Mouse (Mus musculus) forebrain, embryonic 16.5 days (tissue): ENCODE measurements around the gene Gm45062. TPM values are rescaled to one million over a fixed set of nuclear protein-coding genes. Genes with fewer than 3 reads are reported as not detected.
A peak's percentile ranks its signal among the peaks of the same experiment; 100 is the strongest.

Source experiments
- ATAC-seq: fragments of 200-750 bp; cut with Nextera tagmentation; 2 replicates; pipeline ENCODE4 v1.8.0; 2017; ENCODE audit warnings: mild to moderate bottlenecking, moderate library complexity
- H3K27ac ChIP-seq: fragments of 300-500 bp; sonication (generic); 2 replicates; pipeline ENCODE4 v1.5.1; 2014; ENCODE audit warnings: low read length, control low read depth
- H3K27me3 ChIP-seq: fragments of 300-500 bp; sonication (generic); replicated peaks from 2 replicates; pipeline ENCODE4 v1.6.1; 2014; ENCODE audit warnings: low read length; ENCODE audit not compliant: control insufficient read depth, insufficient read depth
- H3K36me3 ChIP-seq: fragments of 300-500 bp; sonication (generic); 2 replicates; pipeline ENCODE4 v1.6.1; 2014; ENCODE audit not compliant: control insufficient read depth, insufficient read depth
- H3K4me1 ChIP-seq: fragments of 300-500 bp; sonication (generic); replicated peaks from 2 replicates; pipeline ENCODE4 v1.6.1; 2014; ENCODE audit warnings: low read length; ENCODE audit not compliant: control insufficient read depth, insufficient read depth
- H3K4me2 ChIP-seq: fragments of 300-500 bp; sonication (generic); 2 replicates; pipeline ENCODE4 v1.6.1; 2014; ENCODE audit warnings: mild to moderate bottlenecking, low read length, control low read depth
- H3K4me3 ChIP-seq: fragments of 300-500 bp; sonication (generic); replicated peaks from 2 replicates; pipeline ENCODE4 v1.5.1; 2014; ENCODE audit warnings: mild to moderate bottlenecking, low read length, control low read depth
- H3K9ac ChIP-seq: fragments of 300-500 bp; sonication (generic); replicated peaks from 2 replicates; pipeline ENCODE4 v1.6.1; 2014; ENCODE audit warnings: low read depth, low read length, control low read depth
- H3K9me3 ChIP-seq: fragments of 300-500 bp; sonication (generic); 2 replicates; pipeline ENCODE4 v1.6.1; 2016; ENCODE audit warnings: low read length; ENCODE audit not compliant: control insufficient read depth
- WGBS: fragments of 180-500 bp; shearing (Covaris S2); extraction: QIAGEN DNeasy Blood & Tissue Kit; methylation state at CpG from one replicate; pipeline ENCODE4 v1.1.7; 2014; 5-methylcytosine and 5-hydroxymethylcytosine counted together
- polyA plus RNA-seq: library from polyadenylated mRNA; unstranded; fragments of >200 nt; fragmentation: Nextera tagmentation; extraction: Ambion mirVana; gene quantifications from 2 replicates; pipeline ENCODE4 v1.2.1, GENCODE M21; 2015

Gm45062 gene
- polyA plus RNA-seq: 24.3 and 29.3 TPM in 2 replicates

GRCm38 (mm10) chr6:8259004-8259666, at the start of gene Gm45062, which contains the start of the genes Rpa3 and Umad1:
Gm45062 (plus strand) TSS chr6:8259450.
Rpa3 (minus strand) TSS chr6:8259173.
Umad1 (plus strand) TSS chr6:8259288.
- Histone ChIP-seq H3K4me3 (peak within 1 kb of the TSS; percentile 81), H3K27me3 (no peaks in the 10 kb centered on the region), H3K27ac (peak within 1 kb of the TSS; percentile 80), H3K9me3 (no peaks in the 10 kb centered on the region), H3K9ac (peak within 1 kb of the TSS; percentile 80), H3K4me1 (peaks cover 15% of the 10 kb centered on the region), H3K36me3 (no peaks in the 10 kb centered on the region), H3K4me2 (peak within 1 kb of the TSS; percentile 90)
- WGBS: under 1% methylated on average over 64 of the region's 64 CpGs
- ATAC-seq: peak; percentile 100

DNA sequence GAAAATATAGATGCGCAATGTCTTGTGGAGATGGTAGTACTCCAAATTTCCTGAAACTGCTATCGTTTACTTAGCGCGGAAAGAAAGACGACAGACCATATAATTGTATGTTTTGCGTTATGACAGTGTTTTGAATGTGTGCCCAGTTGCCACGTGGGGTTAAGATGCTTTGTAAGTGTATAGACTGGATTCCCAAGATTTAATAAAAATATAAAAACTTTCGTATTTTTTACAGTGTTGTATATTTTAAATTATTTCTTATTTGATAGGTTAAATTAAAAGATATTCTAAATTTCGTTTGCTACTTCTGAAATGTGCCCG, 49.4 kb upstream of the Gm45062 start:
- Histone ChIP-seq H3K27ac (peak overlapping the region; percentile 90; the same call in 1 of the 2 replicates), H3K9me3 (no peaks in the 10 kb centered on the region), H3K27me3 (no peaks in the 10 kb centered on the region), H3K4me1 (peaks cover 8% of the 10 kb centered on the region), H3K4me3 (peak overlapping the region; percentile 94), H3K36me3 (peaks cover 3% of the 10 kb centered on the region), H3K4me2 (peak overlapping the region; percentile 55), H3K9ac (peak overlapping the region; percentile 94)
- 12% methylated on average over 10 of the region's 10 CpGs for WGBS
- ATAC-seq: peak; percentile 0; the same call in 1 of the 2 replicates

DNA sequence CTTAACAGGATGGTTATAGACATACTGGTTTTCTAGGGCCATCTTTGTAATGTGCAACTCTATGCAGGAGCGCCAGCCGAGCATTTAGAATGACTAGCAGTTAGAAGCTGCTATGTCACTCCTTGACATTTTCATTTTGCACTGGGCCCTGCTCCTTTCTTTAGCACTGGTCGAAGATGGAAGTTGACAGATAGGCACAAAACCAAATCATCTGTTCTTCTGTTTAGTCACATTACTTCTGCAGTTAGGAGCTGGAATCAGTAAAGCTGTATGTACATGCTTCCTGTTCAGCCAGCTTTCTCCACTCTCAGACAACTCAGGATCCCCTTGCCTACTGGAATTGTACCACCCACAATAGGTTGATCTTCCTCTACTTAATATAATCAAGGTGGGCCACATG, 48.6 kb upstream of the Gm45062 start:
- Histone ChIP-seq H3K27me3 (no peaks in the 10 kb centered on the region), H3K36me3 (peaks cover 4% of the 10 kb centered on the region), H3K4me2 (peak overlapping the region; percentile 55), H3K4me1 (peaks cover 8% of the 10 kb centered on the region), H3K9ac (no peak overlapping the region), H3K4me3 (no peak overlapping the region), H3K27ac (no peak overlapping the region), H3K9me3 (no peaks in the 10 kb centered on the region)
- ATAC-seq: no peak
- 95% methylated on average over 3 of the region's 3 CpGs for WGBS

DNA sequence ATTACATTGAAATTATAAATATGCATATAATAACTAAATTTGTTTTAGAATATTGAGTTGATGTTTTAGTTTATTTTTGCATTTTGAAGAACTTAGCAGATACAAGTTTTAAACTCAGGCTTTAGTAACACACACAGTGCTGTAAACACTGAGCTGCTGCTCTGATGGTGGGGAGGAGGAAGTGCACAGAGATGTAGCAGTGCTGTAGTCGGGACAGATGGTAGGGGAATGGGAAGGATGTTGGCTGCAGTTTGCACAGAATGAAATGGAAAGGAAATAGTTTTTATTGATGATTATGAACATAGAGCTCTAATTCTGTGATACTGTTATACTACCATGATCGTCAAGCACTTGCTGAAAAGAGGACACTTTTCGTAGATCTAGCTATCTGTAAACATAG, 32.2 kb upstream of the Gm45062 start:
- Histone ChIP-seq H3K4me3 (no peak overlapping the region), H3K9ac (no peak overlapping the region), H3K36me3 (peaks cover 5% of the 10 kb centered on the region), H3K27me3 (no peaks in the 10 kb centered on the region), H3K9me3 (no peaks in the 10 kb centered on the region), H3K27ac (no peak overlapping the region), H3K4me2 (no peak overlapping the region), H3K4me1 (no peaks in the 10 kb centered on the region)
- peak; percentile 62; the same call in 1 of the 2 replicates for ATAC-seq
- 83% methylated on average over 3 of the region's 3 CpGs for WGBS

- Histone ChIP-seq H3K4me3 (no peak overlapping the region), H3K27me3 (no peaks in the 10 kb centered on the region), H3K4me2 (no peak overlapping the region), H3K36me3 (peaks cover 7% of the 10 kb centered on the region), H3K4me1 (no peaks in the 10 kb centered on the region), H3K27ac (no peak overlapping the region), H3K9me3 (no peaks in the 10 kb centered on the region), H3K9ac (no peak overlapping the region)
- 92% methylated on average over 3 of the region's 3 CpGs for WGBS
- ATAC-seq: no peak
These were observed 30.7 kb upstream of the Gm45062 start for GRCm38 (mm10) chr6:8228596-8228995.

GRCm38 (mm10) chr6:8258316-8258715, 934 bp upstream of the Gm45062 start:
- Histone ChIP-seq H3K27me3 (no peaks in the 10 kb centered on the region), H3K9me3 (no peaks in the 10 kb centered on the region), H3K9ac (peak overlapping the region; percentile 80), H3K4me2 (peak overlapping the region; percentile 85), H3K36me3 (no peaks in the 10 kb centered on the region), H3K27ac (peak overlapping the region; percentile 80), H3K4me1 (peaks cover 15% of the 10 kb centered on the region), H3K4me3 (peak overlapping the region; percentile 81)
- no peak for ATAC-seq
- 8% methylated on average over 6 of the region's 6 CpGs for WGBS

GRCm38 (mm10) chr6:8259667-8260044, 406 bp downstream of the Gm45062 start:
- Histone ChIP-seq H3K27me3 (no peaks in the 10 kb centered on the region), H3K4me2 (peak overlapping the region; percentile 90), H3K4me1 (peaks cover 15% of the 10 kb centered on the region), H3K4me3 (peak overlapping the region; percentile 81), H3K9me3 (no peaks in the 10 kb centered on the region), H3K27ac (peak overlapping the region; percentile 75), H3K36me3 (no peaks in the 10 kb centered on the region), H3K9ac (peak overlapping the region; percentile 76)
- no peak for ATAC-seq
- under 1% methylated on average over 8 of the region's 8 CpGs for WGBS

- no peak overlapping the region for H3K9ac ChIP-seq
- H3K4me1 ChIP-seq: no peaks in the 10 kb centered on the region; the same call in 1 of the 2 replicates
- no peak for ATAC-seq
- no peak overlapping the region for H3K4me2 ChIP-seq
- 89% methylated on average over 3 of the region's 3 CpGs for WGBS
- H3K4me3 ChIP-seq: no peak overlapping the region
- no peaks in the 10 kb centered on the region for H3K9me3 ChIP-seq
- no peak overlapping the region for H3K27ac ChIP-seq
- no peaks in the 10 kb centered on the region for H3K27me3 ChIP-seq
- H3K36me3 ChIP-seq: no peaks in the 10 kb centered on the region
These were observed 11.8 kb downstream of the Gm45062 start for GRCm38 (mm10) chr6:8271047-8271446.

DNA sequence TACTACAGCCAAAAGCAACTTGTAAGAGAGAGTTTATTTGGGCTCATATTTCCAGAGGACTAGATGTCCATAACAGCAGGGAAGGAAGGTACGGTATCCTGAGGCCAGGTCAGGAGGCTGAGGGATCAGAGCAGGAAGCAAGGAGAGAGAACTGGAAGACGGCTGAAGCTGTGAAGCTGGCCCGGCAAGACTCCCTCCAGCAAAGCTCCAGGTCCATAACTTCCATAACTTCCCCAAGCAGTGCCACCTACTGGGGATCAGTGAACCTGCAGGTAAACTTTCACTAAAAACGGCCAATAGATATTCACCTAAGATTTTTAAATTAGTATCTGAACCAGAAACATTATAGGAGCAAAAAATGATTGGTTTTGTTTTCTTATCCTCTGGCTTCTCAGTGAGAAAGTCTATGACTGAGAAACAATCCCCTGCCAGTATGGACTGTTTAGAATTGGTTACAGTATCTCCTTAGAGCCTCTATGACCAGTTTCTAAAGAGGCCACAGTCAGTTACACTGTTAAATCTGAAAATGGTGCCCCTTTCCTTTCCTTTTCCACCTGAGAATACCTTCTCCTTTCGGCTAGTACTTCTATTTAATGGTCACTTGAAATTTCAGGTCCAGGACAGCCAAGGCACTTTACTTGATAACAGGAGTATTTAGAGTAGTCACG, 15.3 kb downstream of the Gm45062 start:
- no peak overlapping the region for H3K4me3 ChIP-seq
- H3K36me3 ChIP-seq: no peaks in the 10 kb centered on the region
- no peak overlapping the region for H3K27ac ChIP-seq
- H3K4me1 ChIP-seq: no peaks in the 10 kb centered on the region; the same call in 1 of the 2 replicates
- H3K9ac ChIP-seq: no peak overlapping the region
- H3K9me3 ChIP-seq: 0 out of 2 replicates have a peak, but pooled peaks cover 2% of the 10 kb centered on the region
- 33% methylated on average over 6 of the region's 6 CpGs for WGBS
- peak; percentile 58 for ATAC-seq
- no peak overlapping the region for H3K4me2 ChIP-seq
- H3K27me3 ChIP-seq: no peaks in the 10 kb centered on the region
